Mouse (Mus musculus): ENCODE results near the gene Stab1.

DNA sequence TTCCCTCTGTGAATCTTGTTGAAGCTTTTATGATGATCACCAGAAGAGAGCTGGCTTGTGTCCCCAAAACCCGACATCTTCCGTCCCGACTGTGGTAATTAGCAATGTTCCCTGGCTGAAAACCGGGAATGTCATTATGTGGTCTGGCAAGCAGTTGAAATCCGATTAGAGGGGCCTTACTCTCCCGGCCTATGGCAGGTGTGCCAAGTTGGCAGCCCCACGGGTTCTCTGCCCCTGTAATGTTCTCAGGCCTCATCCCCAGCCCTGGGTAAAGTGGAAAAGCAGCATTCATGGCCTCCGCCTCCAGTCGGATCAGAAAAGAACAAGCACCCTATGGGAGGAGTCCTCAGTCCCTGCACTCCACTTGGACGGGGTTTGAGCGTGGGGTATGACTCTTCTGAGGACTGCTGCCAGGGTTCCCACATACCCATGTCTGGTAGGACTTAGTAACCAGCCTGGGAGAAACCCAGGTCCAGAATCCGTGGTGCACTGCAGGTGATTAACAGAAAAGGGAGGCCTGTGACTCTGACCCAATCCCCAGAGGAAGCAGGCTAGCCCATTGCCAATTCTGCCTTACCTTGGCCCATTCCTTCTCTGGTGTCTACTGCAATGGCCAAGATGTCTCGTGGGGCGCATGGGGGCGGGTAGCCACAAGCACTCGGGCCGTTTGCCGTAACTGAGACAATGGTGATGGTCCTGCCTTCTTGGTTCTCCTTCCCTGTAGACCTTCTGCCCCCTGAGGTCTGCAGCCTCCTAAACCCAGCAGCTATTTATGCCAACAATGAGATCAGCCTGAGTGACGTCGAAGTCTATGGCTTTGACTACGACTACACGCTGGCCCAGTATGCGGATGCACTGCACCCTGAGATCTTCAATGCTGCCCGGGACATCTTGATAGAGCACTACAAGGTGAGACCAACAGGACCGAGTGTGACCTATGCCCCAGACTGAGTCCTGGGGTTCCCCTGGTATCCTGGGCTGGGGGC, 34.1 kb downstream of the Stab1 start:
- TF ChIP-seq POLR2A (IDR thresholded peaks at IDR 0.05; ENCODE audit: extremely low read depth, insufficient read depth, low read length) (no peak), CTCF (IDR thresholded peaks at IDR 0.05; ENCODE audit: extremely low read depth, insufficient read depth, low read length) (no peak)

All from cortical plate, adult 2 months (tissue).